Mouse (Mus musculus) ovary, adult 18-20 months (tissue): ENCODE data around the gene Wdr37.
"Not testable (repeated sequence)": the region's sequence is repeated elsewhere in the genome, so short reads cannot be mapped to it uniquely, and the experiment has no call there.

Experiments used
- DNase-seq: peaks from one replicate; pipeline ENCODE4 v3.0.0; 2022; ENCODE audit warnings: low spot score, mixed read lengths

The Wdr37 gene

DNA sequence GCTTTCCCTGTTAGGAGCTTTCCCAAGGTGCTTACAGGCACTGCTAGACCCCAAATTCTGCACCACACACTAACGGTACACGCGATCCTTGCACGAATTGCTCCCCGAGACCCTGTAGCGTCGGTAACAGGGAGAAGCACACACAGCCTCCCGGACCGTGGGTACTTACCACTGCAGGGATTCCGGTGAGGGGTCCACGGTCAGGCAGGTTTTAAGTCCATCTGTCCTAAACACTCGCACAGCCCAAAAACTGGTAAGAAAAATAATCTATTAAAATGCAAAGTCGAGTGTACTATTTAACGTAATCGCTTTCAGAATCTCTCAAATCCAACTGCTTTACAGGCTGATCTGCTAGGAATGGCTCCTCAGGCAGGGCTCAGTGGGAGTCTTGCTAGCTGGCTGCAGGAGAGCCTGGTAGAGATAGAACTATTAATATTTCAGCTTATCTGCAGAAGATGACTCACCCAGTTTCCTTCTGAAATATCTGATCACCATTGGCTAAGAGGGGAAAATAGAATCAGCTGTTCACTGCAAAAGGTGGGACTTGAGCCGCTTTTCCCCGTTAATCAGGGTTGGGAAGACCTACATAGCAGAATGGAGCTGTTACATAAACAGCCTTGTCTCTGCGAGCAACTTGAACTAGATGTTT is at the start of gene Wdr37:
Wdr37 (minus strand) TSS at position 596 of the 649 bp plus-strand sequence.
- peak; percentile 29 for DNase-seq

DNA sequence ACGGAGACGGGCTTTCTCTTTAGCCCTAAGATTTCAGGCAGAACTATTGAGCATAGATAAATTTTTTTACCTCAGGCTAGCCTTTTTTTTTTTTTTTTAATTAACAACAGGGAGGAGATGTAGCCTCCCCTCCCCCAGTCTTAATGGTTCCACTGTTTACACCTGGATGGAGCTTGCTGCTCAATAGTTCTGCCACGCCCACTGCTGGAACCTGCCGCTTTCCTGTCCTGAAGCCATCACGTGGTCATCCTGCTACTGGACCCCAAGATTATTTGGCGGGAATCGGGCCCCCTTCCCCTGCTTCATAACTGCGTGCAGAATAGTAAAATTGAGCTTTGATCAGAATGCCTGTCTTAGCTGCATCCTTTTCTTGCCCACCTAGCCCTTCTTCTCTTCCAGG is 42.2 kb upstream of the Wdr37 start:
- DNase-seq = not testable (repeated sequence)

DNA sequence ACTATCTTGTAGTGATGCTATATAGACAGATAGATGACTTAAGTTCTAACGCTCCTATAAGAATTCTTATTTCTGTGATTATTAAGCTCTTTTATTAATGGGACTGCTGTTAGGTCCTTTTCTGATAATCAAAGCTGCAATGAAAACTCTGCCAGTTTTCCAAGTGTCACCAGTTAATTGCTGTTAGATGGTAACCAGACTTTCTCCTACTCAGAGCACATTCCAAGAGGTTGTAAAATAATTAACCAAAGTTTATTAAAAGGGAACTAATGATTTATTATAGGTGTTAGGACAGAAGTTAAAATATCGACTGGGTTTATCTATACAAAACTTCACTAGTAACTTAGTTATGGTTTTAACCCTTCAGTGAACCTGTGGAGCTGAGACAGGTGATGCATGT is 34.3 kb upstream of the Wdr37 start:
- DNase-seq = not testable (repeated sequence)

DNA sequence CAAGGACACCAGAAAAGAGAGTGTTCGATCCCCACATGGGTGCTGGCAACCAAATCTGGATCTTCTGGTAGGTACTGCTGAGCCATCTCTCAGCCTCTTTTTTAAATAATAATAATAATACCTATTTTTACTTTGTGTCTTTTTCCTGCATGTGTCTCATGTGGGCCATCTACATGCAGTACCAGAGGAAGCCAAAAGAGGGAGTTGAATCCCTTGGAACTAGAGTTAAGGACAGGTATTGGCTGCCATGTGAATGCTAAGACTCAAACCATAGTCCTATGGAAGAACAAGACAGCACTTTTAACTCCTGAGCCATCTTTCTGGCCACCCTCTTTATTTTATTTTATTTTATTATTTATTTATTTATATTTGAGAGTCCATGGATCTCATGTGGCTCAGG is 16.9 kb upstream of the Wdr37 start:
- no peak for DNase-seq

DNA sequence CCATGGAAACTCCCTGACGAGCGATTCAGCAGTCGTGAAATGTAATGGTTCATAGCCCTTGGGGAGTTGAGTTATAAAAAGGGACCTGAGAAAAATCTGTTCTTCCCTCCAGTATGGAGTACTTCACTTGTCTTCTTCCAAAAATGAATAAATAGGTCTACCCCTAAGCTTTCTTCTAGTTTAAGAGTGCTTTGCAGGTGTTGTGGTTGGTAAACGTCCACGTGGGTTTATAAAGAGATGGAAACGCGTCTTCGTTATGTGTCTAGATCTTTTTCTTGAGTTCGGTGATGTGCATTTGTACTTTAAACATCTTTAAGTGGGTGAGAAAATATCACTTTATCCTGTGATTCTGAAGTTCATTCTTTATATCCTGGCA is 14.5 kb upstream of the Wdr37 start:
- DNase-seq = no peak

DNA sequence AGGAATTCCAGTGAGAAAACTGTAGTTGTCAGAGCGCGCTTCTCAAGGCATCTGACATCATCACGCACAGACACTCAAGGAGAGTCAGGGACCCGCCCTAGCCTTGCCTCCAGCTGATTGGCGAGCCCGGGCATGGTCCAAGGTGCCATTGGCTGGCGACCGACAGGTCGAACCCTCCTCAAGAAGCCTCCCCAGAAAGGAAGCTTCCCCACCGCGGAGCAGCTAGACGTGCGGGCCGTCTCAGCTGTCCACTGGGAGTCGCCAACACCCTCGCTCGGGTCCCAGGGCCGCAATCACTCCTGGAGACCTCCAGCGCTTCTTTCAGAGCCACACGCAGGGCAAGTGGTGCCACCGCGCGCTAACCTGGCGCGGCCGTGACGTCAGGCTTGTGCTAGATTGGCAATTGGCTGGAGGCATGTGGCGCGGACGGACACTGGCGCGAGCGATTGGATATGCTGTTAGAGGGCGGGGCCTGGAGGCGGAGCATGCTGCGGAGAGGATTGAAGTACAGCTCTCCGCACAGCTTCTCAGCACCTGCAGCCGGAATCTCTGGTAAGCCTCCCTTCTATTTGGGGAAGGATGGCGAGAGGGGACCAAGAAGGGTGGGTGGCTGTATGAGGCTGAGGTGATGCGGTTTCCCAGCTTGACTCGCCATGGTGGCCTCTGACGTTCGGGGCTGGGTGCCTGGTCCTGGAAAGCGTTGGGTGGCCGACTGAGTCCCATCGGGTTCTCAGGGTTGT is 13.9 kb upstream of the Wdr37 start, which contains the start of gene Idi1:
Idi1 (plus strand) TSS at position 57 of the 740 bp plus-strand sequence.
- peak; percentile 93 for DNase-seq

DNA sequence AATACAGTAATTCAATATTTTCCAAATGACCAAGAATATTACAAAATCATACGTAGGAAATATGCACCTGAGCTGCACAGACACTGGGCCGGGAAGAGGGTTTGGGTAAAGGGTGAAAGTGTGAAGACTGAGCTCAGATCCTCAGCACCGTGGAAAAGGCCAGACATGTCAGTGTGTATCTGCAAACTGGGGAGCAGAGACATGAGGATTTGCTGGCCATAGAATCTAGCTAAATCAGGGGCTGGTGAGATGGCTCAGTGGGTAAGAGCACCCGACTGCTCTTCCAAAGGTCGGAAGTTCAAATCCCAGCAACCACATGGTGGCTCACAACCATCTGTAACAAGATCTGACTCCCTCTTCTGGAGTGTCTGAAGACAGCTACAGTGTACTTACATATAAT is 12.2 kb upstream of the Wdr37 start:
- not testable (repeated sequence) for DNase-seq

DNA sequence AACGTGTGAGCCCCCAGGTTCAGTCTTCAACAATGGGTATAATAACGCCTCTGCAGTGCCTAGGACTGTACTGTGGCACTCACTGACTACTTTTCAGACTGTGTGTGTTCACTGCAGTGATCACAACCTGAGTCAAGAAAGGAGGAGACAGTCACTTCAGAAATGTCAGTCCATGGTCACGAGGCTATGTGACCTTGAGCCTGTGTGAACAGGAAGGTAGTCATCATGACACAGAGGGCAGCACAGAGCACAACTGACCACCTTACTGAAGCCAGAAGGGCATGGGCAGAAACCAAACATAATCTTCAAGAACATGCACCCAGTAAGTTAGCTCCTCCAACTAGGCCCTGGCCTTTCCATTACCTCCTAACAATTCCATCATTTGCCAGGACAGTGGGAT is 9.9 kb upstream of the Wdr37 start:
- DNase-seq = no peak

DNA sequence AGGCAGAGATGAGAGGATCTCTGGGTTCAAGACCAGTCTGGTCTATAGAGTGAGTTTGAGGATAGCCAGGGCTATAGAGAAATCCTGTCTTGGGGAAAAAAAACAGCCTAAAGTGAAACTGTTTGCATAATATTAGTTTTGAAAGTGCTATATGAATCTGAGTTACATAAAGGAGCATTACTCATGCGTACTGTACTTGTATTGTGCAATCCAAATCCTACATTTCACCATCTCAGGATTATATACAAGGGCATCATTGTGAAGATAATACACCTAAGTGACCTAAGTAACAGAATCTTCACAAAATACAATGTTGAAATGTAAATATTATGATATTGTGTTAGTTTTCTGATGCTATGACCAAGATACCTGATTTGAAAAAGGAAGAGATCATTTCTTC is 2.1 kb upstream of the Wdr37 start:
- DNase-seq = no peak

DNA sequence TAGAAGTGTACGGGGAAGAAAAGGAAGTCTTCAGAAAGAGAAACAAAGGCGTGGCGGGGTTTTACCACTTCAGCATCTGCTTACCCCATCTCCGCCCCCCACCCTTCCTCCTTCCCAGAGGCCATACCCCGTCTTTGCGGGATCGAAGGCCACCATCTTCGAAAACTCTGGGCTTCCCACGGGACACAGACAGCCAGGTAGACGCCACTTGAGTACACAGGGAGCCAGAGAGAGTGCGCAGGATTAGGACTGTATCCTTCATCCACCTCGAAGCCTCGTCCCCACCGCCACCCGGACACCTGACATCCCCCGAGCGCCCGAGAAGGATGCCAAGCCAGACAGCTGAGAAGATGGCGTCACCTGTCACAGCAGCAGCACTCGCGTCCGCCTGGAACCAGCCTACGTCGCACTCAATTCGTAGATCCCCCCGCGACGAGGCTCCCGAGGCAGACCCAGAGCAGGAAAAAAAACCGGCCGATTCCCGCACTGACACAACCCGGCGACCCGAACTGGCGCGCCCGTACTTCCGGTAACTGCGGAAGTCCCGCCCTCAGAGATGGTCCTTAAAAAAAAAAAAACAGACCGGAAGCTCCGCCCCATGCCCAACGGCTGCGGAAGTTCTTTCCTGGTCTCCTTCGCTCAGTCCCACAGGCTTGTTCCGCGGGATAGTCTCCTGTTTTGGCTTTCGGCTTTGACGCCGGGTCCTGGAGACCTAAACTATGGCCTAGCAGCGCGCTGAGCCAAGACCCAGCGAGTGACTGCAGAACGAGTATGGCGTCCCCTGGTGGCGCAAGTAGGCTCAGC is 997 bp downstream of the Wdr37 start:
- peak; percentile 83 for DNase-seq

DNA sequence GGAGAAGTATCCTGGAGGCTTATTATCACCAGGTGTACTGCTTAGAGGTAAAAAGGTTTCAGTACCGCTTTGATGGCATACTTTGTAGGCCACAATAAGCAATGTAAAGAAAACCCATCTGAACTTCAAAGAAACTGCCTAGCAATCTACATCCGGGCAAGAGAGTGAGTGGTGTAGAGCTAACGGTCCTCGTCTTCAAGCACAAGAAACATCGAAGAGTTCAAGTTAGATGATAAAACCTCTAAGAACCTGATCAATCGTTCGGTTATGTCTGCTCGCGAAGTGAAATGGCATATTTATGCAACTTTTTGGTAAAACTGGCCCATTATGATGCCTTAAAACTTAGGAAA is 1.6 kb downstream of the Wdr37 start:
- DNase-seq = no peak

DNA sequence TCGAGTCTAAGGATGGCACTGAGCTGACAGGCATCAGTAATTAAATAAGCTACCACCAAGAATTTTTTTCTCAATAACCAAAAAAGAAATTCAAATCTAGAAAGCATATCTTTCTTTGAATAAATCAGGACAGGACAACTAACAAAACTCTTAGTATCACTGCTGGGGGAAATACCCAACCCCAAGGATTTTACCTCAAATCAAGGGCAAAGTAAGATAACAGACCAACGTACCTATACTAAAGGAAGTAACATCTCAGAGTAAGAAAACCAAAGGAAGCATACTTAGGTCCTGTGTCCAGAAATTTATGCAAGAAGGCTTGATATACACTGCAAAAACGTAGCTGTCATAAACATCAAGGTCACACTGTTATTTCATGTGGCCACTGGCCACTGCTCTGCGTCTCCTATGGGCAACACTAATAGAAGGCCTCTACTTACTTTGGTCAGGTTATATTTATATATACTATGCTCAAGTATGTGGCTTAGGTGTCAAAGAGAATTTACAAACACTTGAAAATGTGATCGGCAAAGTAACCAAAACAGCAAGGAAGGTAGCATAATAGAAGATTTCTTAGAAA is 2.0 kb downstream of the Wdr37 start:
- no peak for DNase-seq

DNA sequence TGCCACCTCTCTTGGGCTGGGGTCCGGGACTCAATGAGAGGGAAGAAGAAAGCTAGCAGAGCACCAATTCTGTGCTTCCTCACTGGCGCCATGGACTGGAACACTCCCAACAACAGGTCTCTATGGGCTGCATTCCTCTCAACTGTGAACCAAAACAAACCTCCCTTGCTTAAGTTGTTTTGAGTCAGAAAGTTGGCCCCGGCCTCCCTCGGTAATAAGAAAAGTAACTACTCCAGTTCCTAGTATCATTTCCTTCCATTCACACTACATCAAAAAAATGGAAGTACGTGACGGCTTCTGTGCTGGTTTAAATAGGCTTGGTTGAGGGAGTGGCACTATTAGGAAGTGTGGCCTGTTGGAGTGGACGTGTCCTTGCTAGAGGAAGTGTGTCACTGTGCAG is 5.1 kb downstream of the Wdr37 start:
- no peak for DNase-seq

DNA sequence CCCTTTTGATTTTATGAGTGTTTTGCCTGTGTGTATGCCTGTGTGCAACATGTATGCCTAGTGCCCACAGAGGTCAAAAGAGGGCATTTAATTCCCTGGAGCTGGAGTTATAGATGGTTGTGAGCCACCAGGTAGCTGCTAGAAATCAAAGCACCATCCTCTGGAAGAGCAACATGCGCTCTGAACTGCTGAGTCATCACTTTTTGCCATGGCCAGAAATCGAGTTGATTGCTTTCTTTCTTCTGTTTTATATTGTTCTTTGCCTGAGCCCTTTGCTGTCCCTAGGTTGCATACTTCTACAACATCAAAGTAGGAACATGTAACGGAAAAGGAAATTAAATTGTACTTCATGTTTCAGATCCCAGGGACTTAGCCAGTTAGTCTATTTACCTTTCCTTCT is 6.7 kb downstream of the Wdr37 start:
- DNase-seq = no peak

DNA sequence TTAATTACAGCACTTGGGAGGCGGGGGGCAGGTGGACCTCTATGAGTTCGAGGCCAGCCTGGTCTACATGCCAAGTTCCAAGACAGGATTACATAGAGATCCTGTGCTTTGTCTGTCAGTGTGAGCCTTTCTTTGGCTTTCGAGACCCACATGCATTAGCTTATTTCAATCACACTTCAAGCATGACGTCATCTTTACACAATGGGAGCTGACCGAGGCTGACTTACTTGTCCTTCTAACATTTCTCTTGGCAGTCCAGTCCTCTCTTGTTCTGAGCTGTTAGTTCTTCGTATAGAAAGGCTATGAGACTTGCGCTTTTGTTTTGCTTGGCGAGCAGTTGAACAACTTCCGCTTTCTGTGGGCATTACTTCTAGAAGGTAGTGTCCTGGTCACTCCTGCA is 10.8 kb downstream of the Wdr37 start:
- DNase-seq = no peak

DNA sequence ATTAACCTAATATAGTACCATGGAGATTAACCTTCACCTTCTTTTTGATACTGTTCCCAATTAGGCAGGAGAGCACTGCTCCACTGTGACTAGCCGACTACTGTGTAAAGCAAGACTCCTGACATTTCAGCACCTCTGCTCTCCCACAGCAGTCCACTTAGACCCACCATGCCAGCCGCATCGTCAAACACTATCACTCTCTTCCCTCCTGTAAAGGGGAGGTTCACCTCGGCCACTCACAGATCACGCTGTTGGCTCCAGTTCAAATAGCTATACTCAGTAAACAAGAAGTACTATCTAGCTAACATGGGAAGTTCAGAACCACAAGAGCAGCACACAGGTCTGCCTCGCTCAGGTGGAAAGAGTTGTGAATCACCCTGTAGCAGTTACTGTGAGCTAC is 13.3 kb downstream of the Wdr37 start:
- no peak for DNase-seq

DNA sequence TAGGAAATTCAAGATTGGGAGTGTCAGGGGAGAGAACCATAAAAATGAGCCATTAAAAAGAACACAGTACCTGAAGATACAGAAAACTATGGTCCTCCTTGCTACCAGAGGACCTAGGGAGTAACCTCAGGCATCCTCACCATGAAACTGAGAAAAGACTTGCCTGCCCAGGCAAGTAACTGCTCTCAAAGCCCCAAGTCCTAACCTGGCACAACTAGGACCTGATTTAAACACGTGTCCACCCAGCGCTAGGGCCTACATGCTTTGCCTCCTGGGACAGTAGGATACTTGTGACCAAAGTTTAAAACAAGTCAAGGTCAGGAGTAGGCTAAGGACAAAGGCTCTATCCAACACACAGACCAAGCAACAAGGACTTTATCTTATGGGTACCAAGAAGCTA is 16.9 kb downstream of the Wdr37 start:
- DNase-seq = no peak

DNA sequence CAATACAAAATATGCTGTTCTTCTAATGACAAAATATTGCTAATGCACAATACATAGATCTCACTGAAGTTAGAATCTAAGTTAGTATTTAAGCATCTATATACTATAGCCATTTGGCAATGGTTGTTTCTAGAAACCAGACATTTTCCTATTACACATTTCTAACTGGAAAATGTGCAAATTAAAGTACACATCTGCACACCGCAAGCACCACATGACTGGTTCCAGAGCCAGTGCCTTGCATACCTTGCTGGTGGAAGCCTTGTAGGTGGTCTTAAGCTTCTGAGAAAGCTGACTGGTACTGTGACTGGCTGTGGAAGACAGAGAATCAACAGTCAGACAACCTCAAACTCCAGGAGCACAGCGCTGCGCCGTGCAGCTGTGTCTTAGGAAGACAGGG is 18.3 kb downstream of the Wdr37 start:
- no peak for DNase-seq

DNA sequence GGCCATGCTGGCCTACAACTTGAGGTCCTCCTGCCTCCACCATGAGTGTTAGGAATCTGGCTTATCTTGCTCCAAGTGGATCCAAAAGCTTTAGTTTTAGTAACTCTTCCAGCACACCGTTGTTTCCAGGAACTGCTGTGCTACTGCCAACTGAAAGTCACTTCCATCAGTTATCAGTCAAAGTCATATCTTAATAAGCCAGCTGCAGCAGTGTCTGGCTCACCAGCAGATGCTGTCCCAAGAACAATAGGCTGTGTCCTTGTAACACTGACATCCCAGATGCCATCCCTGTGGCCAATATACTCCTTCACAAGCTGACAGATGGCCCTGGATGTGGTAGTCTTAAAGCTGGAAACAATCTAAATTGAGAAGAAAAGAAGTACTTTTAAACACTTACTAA is 22.4 kb downstream of the Wdr37 start:
- no peak for DNase-seq

DNA sequence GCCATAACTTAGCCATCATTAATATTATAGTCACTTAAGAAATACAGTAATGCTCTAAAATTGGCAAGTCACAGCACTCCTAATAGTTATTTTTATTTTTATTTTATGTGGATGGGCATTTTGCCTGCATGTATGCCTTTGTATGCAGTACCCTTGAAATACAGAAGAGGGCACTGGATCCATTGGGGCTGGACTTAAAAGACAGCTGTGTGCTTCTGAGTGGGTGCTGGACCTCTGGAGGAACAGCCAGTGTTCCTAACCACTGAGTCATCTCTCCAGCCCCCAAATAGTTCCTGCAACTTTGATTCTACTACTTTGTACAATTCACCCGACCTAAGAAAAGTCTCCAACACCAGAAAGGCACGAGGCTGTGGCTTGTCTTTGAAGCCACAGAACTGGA is 24.0 kb downstream of the Wdr37 start:
- DNase-seq = no peak

DNA sequence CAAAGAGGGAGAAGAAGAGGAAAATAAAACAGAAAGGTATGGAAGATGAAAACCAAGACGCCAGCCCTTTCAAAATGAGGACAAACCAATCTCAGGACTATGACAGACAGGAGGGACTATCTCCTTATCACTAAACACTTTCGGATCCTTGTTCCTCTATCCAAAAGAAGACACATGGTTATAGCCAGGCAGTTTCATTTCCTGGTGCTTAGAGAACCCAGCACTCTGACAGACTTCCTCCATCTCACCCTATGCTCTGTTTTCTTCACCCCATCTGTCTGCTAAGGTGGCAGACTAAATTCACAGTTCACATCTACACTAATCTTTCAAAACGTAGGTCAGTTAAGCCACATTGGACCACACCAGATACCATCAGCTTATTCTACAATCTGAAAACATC is 29.4 kb downstream of the Wdr37 start:
- DNase-seq = no peak

DNA sequence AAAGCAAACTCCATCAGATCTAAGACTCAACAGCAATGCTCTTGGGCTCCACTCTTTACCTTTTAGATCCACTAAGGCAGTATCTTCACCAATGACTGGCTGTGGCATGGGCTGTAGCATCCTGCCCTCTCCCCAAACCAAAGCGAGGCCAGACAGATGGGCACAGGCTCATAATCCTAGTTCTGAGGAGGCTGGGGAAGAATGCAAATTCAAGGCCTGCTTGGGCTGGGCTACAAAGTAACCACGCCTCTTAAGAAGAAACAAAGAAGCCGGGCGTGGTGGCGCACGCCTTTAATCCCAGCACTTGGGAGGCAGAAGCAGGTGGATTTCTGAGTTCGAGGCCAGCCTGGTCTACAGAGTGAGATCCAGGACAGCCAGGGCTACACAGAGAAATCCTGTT is 29.9 kb downstream of the Wdr37 start:
- not testable (repeated sequence) for DNase-seq

DNA sequence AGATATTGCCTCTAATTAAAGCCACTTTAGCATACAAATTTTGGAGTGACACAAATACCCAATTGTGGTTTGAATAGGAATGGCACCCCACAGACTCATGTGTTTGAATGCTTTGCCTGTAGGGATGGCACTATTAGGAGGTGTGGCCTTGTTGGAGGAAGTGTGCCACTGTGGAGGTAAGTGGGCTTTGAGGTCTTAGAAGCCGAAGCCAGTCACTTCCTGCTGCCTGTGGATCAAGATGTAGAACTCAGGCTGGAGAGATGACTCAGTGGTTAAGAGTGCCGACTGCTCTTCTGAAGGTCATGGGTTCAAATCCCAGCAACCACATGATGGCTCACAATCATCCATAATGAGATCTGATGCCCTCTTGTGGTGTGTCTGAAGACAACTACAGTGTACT is 30.8 kb downstream of the Wdr37 start:
- no peak for DNase-seq
